Mouse (Mus musculus) midbrain, embryonic 11.5 days (tissue): Measurements from ENCODE around the gene Sgtb. TPM values are rescaled to one million over a fixed set of nuclear protein-coding genes. Genes with fewer than 3 reads are reported as not detected.

Experiments used
- ATAC-seq: fragments of 200-750 bp; cut with Nextera tagmentation; 2 replicates; pipeline ENCODE4 v1.8.0; 2017; ENCODE audit warnings: moderate TSS enrichment, moderate library complexity; ENCODE audit not compliant: low FRiP score
- DNase-seq: peaks from one replicate; pipeline ENCODE4 v3.0.0; 2015; ENCODE audit warnings: low spot score; ENCODE audit errors: missing footprints
- H3K27ac ChIP-seq: fragments of 300-500 bp; sonication (generic); 2 replicates; pipeline ENCODE4 v1.5.1; 2014; ENCODE audit warnings: low read depth, low read length
- H3K27me3 ChIP-seq: fragments of 300-500 bp; sonication (generic); 2 replicates; pipeline ENCODE4 v1.6.1; 2014; ENCODE audit warnings: mild to moderate bottlenecking, low read length, moderate library complexity, mixed read lengths; ENCODE audit not compliant: control insufficient read depth, insufficient read depth
- H3K36me3 ChIP-seq: fragments of 300-500 bp; sonication (generic); 2 replicates; pipeline ENCODE4 v1.6.1; 2014; ENCODE audit warnings: mild to moderate bottlenecking, low read length, moderate library complexity, mixed read lengths; ENCODE audit not compliant: control insufficient read depth, insufficient read depth
- H3K4me1 ChIP-seq: fragments of 300-500 bp; sonication (generic); 2 replicates; pipeline ENCODE4 v1.6.1; 2014; ENCODE audit warnings: low read length; ENCODE audit not compliant: control insufficient read depth, insufficient read depth
- H3K4me2 ChIP-seq: fragments of 300-500 bp; sonication (generic); 2 replicates; pipeline ENCODE4 v1.6.1; 2014; ENCODE audit warnings: mild to moderate bottlenecking, moderate library complexity
- H3K4me3 ChIP-seq: fragments of 300-500 bp; sonication (generic); 2 replicates; pipeline ENCODE4 v1.5.1; 2014; ENCODE audit warnings: low read depth, low read length
- H3K9ac ChIP-seq: fragments of 300-500 bp; sonication (generic); 2 replicates; pipeline ENCODE4 v1.6.1; 2014; ENCODE audit warnings: low read length
- H3K9me3 ChIP-seq: fragments of 300-500 bp; sonication (generic); 2 replicates; pipeline ENCODE4 v1.6.1; 2016; ENCODE audit warnings: low read length; ENCODE audit not compliant: control insufficient read depth
- WGBS: fragments of 180-500 bp; shearing (Covaris S2); extraction: QIAGEN DNeasy Blood & Tissue Kit; methylation state at CpG from one replicate; pipeline ENCODE4 v1.1.7; 2014; 5-methylcytosine and 5-hydroxymethylcytosine counted together
- polyA plus RNA-seq: library from polyadenylated mRNA; unstranded; fragments of >200 nt; fragmentation: Nextera tagmentation; extraction: Ambion mirVana; gene quantifications from 2 replicates; pipeline ENCODE4 v1.2.1, GENCODE M21; 2014

The Sgtb gene
- polyA plus RNA-seq, 1 experiment from 2014 or later: 27.0 TPM

GRCm38 (mm10) chr13:104155106-104155505 is 45.6 kb downstream of the Sgtb start:
- Histone ChIP-seq H3K9me3 (no peaks in the 10 kb centered on the region), H3K27ac (no peak overlapping the region), H3K4me2 (no peak overlapping the region), H3K4me1 (no peaks in the 10 kb centered on the region), H3K9ac (no peak overlapping the region), H3K4me3 (no peak overlapping the region), H3K36me3 (peaks cover 6% of the 10 kb centered on the region), H3K27me3 (no peaks in the 10 kb centered on the region)
- no peak for DNase-seq
- ATAC-seq: no peak
- WGBS: 90% methylated on average over 7 of the region's 7 CpGs

DNA sequence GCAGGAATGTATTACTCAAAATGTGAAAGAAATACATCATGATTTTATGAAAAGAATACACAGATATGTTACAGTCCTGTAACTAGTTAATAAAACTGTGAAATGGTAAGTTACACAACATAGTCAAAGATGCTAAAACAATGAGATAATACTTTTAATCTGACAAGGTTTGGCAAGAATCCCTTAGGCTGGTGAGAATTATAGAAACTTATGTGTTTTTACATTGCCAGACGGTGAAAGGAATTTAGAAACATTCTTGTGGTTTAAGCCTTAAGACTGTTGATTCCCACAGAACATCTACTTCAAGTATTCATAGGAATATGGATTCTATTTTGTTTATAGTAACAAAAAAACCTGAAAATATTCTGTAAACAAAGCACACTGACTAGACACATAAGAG is 46.1 kb downstream of the Sgtb start:
- no peak for DNase-seq
- no peak overlapping the region for H3K9ac ChIP-seq
- no peaks in the 10 kb centered on the region for H3K9me3 ChIP-seq
- H3K36me3 ChIP-seq: peaks cover 6% of the 10 kb centered on the region
- no peak for ATAC-seq
- no peak overlapping the region for H3K4me2 ChIP-seq
- no peak overlapping the region for H3K4me3 ChIP-seq
- H3K4me1 ChIP-seq: no peaks in the 10 kb centered on the region
- H3K27ac ChIP-seq: no peak overlapping the region
- 95% methylated on average over 1 of the region's 1 CpGs for WGBS
- no peaks in the 10 kb centered on the region for H3K27me3 ChIP-seq

GRCm38 (mm10) chr13:104171711-104172110 is 62.2 kb downstream of the Sgtb start:
- WGBS: 95% methylated on average over 5 of the region's 5 CpGs

DNA sequence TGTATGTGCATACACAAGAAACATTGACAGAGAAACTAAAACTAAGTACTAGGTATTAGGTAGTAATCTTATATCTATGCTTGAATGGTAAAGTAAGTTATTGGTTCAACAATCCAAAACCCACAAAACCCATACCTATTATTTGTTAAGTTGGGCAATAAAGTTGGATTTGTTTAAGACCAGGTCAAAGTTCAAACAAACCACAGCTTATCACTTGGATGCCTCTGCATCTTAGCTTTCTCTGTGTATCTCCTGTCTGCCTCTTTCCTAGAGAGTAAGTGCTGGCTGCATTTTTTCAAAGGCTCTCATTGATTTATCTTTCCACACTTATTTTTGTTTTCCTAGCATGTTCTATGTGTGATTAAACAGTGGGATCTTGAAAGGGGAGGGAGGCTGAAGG is 63.0 kb downstream of the Sgtb start:
- Histone ChIP-seq H3K9ac (no peak overlapping the region), H3K27ac (no peak overlapping the region), H3K4me1 (peaks cover 5% of the 10 kb centered on the region), H3K4me2 (no peak overlapping the region), H3K27me3 (no peaks in the 10 kb centered on the region), H3K4me3 (no peak overlapping the region), H3K9me3 (no peaks in the 10 kb centered on the region), H3K36me3 (peaks cover 7% of the 10 kb centered on the region; the same call in 1 of the 2 replicates)
- DNase-seq (no peak), ATAC-seq (no peak)

More at GRCm38 (mm10) chr13:104171711-104172110, 62.2 kb downstream of the Sgtb start:
- Histone ChIP-seq H3K4me3 (no peak overlapping the region), H3K9me3 (no peaks in the 10 kb centered on the region), H3K36me3 (peaks cover 7% of the 10 kb centered on the region; the same call in 1 of the 2 replicates), H3K27ac (no peak overlapping the region), H3K4me2 (no peak overlapping the region), H3K9ac (no peak overlapping the region), H3K4me1 (no peaks in the 10 kb centered on the region; the same call in 1 of the 2 replicates), H3K27me3 (no peaks in the 10 kb centered on the region)
- ATAC-seq (no peak), DNase-seq (no peak)

- DNase-seq (no peak), ATAC-seq (no peak)
- H3K36me3 ChIP-seq: no peaks in the 10 kb centered on the region
- H3K4me2 ChIP-seq: peak overlapping the region; percentile 76
- H3K4me3 ChIP-seq: peak overlapping the region; percentile 26
- no peaks in the 10 kb centered on the region for H3K27me3 ChIP-seq
- no peak overlapping the region for H3K27ac ChIP-seq
- H3K9ac ChIP-seq: peak overlapping the region; percentile 34; the same call in 1 of the 2 replicates
- H3K4me1 ChIP-seq: peaks cover 10% of the 10 kb centered on the region
- WGBS: 75% methylated on average over 3 of the region's 3 CpGs
- no peaks in the 10 kb centered on the region for H3K9me3 ChIP-seq
Observed at GRCm38 (mm10) chr13:104176874-104177273, 67.3 kb downstream of the Sgtb start.

DNA sequence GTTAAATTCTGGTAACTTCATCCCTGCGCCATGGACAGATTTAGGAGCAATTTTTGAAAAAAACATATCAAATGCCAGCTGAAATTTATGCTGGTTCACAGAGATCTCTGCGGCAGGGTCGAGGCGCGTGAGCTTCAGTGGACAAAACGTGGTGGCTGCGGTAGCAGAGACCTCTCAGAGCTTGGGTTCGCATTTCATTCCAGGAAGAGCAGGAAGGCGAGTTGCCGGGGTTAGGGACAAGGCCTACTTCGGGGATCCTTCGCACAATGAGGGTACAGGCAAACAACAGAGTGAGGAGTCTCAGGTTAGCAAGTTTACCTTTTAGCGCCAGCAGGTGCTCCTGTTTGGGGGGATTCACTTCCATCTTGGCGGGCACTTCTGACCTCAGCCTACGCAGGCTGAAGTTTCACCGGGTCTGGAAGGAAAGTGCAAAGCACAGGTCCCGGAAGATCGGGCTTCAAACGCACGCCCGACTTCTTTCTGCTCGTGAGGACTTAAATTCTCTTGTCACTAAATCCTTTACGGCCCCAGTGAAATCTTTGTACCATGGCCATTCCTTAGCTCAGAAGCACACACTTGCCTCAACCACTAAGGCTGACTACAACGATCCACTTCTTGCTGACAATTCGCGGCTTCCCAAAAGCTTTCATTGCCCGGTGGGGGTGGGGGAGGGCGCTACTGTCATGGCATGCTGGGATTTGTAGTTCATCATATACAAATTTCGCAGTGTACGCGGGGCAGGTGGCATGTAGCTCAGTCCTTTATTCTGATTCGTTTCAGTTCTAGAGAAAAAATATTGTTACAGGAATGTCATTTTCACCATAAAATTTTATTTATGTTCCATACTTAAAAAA is 68.5 kb downstream of the Sgtb start, which contains the start of gene Trappc13:
Trappc13 (minus strand) TSS at position 674 of the 854 bp plus-strand sequence.
- Histone ChIP-seq H3K36me3 (no peaks in the 10 kb centered on the region), H3K27me3 (no peaks in the 10 kb centered on the region), H3K4me3 (peak within 1 kb of the TSS; percentile 68), H3K27ac (peak within 1 kb of the TSS; percentile 42; the same call in 1 of the 2 replicates), H3K4me2 (peak within 1 kb of the TSS; percentile 76), H3K9ac (peak within 1 kb of the TSS; percentile 83), H3K4me1 (peaks cover 10% of the 10 kb centered on the region), H3K9me3 (no peaks in the 10 kb centered on the region)
- WGBS: under 1% methylated on average over 32 of the region's 32 CpGs
- peak; percentile 92 for ATAC-seq
- DNase-seq: peak; percentile 99

DNA sequence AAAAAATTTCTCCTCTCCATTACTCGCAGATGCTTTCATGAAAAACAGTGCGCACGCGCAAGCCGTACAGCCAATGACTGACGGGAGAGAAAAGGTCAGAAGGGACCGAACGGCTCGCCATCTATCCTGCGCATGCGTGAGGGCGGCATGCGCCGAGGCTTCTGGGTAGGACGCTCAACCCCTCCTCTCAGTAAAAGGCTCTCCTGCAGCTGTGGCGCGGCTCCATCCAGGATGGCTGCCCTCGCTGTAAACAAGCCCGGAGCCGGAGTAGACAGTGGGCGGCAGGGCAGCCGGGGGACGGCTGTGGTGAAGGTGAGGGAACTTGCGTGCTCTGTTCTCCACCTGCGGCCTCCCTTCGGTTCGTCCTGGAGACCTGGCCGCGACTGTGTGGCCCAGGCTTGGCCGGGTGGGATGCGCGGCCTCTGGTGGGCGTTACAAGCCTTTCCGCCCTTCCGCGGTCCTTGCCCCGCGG is 69.1 kb downstream of the Sgtb start, which contains the start of gene Trim23:
Trim23 (plus strand) TSS at position 148 of the 472 bp plus-strand sequence.
- no peaks in the 10 kb centered on the region for H3K27me3 ChIP-seq
- ATAC-seq: peak; percentile 99
- under 1% methylated on average over 38 of the region's 38 CpGs for WGBS
- H3K9me3 ChIP-seq: no peaks in the 10 kb centered on the region
- H3K36me3 ChIP-seq: no peaks in the 10 kb centered on the region
- H3K9ac ChIP-seq: peak within 1 kb of the TSS; percentile 83
- peaks cover 10% of the 10 kb centered on the region for H3K4me1 ChIP-seq
- H3K4me2 ChIP-seq: peak within 1 kb of the TSS; percentile 76
- H3K27ac ChIP-seq: peak within 1 kb of the TSS; percentile 42; the same call in 1 of the 2 replicates
- peak; percentile 99 for DNase-seq
- H3K4me3 ChIP-seq: peak within 1 kb of the TSS; percentile 68

DNA sequence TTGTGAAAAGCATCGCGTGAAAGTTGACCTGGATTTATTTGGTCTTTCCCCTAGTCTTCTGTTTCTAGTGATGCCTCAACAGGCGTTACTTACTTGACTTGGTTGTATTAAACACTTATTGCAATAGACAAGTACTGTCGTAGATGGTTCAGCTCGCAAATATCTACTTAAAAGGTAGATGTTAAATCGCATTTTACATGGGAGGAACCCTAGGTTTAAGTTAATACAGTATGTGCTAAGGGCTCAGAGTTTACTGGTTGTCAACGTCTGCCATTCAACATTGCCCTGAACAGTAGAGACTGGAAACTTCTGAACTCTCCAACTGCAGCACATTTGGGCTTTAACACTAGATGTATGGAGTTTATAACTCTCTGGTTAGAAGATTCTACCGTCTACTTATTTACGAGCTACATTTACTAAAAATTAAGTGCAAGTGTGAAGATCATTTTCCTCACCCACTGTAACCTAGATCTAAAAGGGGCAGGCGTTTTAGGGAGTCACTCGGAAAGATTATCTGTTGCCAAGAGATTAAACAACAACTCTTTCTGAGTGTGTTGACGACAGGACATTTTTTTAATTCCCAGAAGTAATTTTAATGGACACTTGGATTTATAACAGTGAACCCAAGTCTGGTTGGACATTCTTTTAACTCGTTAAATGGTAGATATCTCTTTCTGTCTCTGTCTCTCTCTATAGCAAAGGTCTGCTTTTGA is 69.8 kb downstream of the Sgtb start:
- no peak overlapping the region; the same call in 1 of the 2 replicates for H3K27ac ChIP-seq
- H3K27me3 ChIP-seq: no peaks in the 10 kb centered on the region
- peaks cover 10% of the 10 kb centered on the region for H3K4me1 ChIP-seq
- 23% methylated on average over 13 of the region's 13 CpGs for WGBS
- peak overlapping the region; percentile 67 for H3K4me2 ChIP-seq
- DNase-seq (peak; percentile 87), ATAC-seq (no peak)
- no peaks in the 10 kb centered on the region for H3K9me3 ChIP-seq
- no peaks in the 10 kb centered on the region for H3K36me3 ChIP-seq
- H3K9ac ChIP-seq: peak overlapping the region; percentile 83
- H3K4me3 ChIP-seq: peak overlapping the region; percentile 68
